Mouse (Mus musculus): Measurements from ENCODE around the gene Mrpl16.

Gene Mrpl16

GRCm38 (mm10) chr19:11804423-11804822 lies 34.2 kb downstream of the Mrpl16 start:
- DNase-seq (ENCODE audit: low read depth, low spot score), result no peak

- DNase-seq (ENCODE audit: low read depth, low spot score), result no peak
Measured at GRCm38 (mm10) chr19:11807251-11807650, 37.1 kb downstream of the Mrpl16 start.

- no peak for DNase-seq (ENCODE audit: low read depth, low spot score)
Measured at GRCm38 (mm10) chr19:11807822-11808221, 37.6 kb downstream of the Mrpl16 start.

- no peak for DNase-seq (ENCODE audit: low read depth, low spot score)
Measured at GRCm38 (mm10) chr19:11808452-11808851, 38.3 kb downstream of the Mrpl16 start.

- no peak for DNase-seq (ENCODE audit: low read depth, low spot score)
Measured at GRCm38 (mm10) chr19:11810003-11810758, 40.0 kb downstream of the Mrpl16 start.

- no peak for DNase-seq (ENCODE audit: low read depth, low spot score)
Measured at GRCm38 (mm10) chr19:11810856-11811255, 40.7 kb downstream of the Mrpl16 start.

GRCm38 (mm10) chr19:11811688-11812365 lies 41.6 kb downstream of the Mrpl16 start:
- DNase-seq (ENCODE audit: low read depth, low spot score), result no peak

- no peak for DNase-seq (ENCODE audit: low read depth, low spot score)
Measured at GRCm38 (mm10) chr19:11813136-11813535, 42.9 kb downstream of the Mrpl16 start.

GRCm38 (mm10) chr19:11813649-11814048 lies 43.5 kb downstream of the Mrpl16 start:
- no peak for DNase-seq (ENCODE audit: low read depth, low spot score)

- DNase-seq (ENCODE audit: low read depth, low spot score), result no peak
Measured at GRCm38 (mm10) chr19:11814742-11815333, 44.6 kb downstream of the Mrpl16 start.

GRCm38 (mm10) chr19:11816706-11817105 lies 46.5 kb downstream of the Mrpl16 start:
- DNase-seq (ENCODE audit: low read depth, low spot score), result no peak

- no peak for DNase-seq (ENCODE audit: low read depth, low spot score)
Measured at GRCm38 (mm10) chr19:11817586-11817985, 47.4 kb downstream of the Mrpl16 start.

GRCm38 (mm10) chr19:11818199-11819142 lies 48.3 kb downstream of the Mrpl16 start:
- DNase-seq (ENCODE audit: low read depth, low spot score), result peak; percentile 38

- peak; percentile 29 for DNase-seq (ENCODE audit: low read depth, low spot score)
Measured at GRCm38 (mm10) chr19:11819143-11819700, 49.0 kb downstream of the Mrpl16 start, which contains the start of gene Stx3. Gene Stx3 (minus strand): TSS chr19:11819403.

GRCm38 (mm10) chr19:11819800-11820199 lies 49.6 kb downstream of the Mrpl16 start:
- DNase-seq (ENCODE audit: low read depth, low spot score), result peak; percentile 63

GRCm38 (mm10) chr19:11820211-11820610 lies 50.0 kb downstream of the Mrpl16 start:
- peak; percentile 5 for DNase-seq (ENCODE audit: low read depth, low spot score)

- DNase-seq (ENCODE audit: low read depth, low spot score), result no peak
Measured at GRCm38 (mm10) chr19:11823346-11824065, 53.3 kb downstream of the Mrpl16 start.
